Mouse (Mus musculus) cerebellum, adult 2 months (tissue): ENCODE results near the gene Mapk1.

ENCODE experiments used
- CTCF ChIP-seq: fragments of 200-500 bp; IDR thresholded peaks from 2 replicates; pipeline ENCODE4 v1.5.1; 2011; ENCODE audit warnings: low read depth, mild to moderate bottlenecking, control low read depth, low read length, moderate library complexity, borderline replicate concordance; ENCODE audit not compliant: insufficient read depth
- POLR2A ChIP-seq: fragments of 200-500 bp; IDR thresholded peaks from 2 replicates; pipeline ENCODE4 v1.6.1; 2011; ENCODE audit warnings: low read length, control low read depth, borderline replicate concordance; ENCODE audit not compliant: insufficient read depth

GRCm38 (mm10) chr16:17024469-17025148, 41.4 kb downstream of the Mapk1 start:
- no peak for TF ChIP-seq CTCF
- TF ChIP-seq POLR2A = no peak
